Mouse (Mus musculus) heart, adult 2 months (tissue): Measurements from ENCODE around the gene Itgad.

Experiments
- CTCF ChIP-seq: fragments of 200-600 bp; IDR thresholded peaks from 2 replicates; pipeline ENCODE4 v1.8.1; 2022; ENCODE audit warnings: antibody characterized with exemption, mild to moderate bottlenecking, moderate library complexity
- EP300 ChIP-seq: fragments of 200-500 bp; IDR thresholded peaks from 2 replicates; pipeline ENCODE4 v1.6.1; 2011; ENCODE audit warnings: low read depth, low read length, control low read depth; ENCODE audit not compliant: insufficient read depth

DNA sequence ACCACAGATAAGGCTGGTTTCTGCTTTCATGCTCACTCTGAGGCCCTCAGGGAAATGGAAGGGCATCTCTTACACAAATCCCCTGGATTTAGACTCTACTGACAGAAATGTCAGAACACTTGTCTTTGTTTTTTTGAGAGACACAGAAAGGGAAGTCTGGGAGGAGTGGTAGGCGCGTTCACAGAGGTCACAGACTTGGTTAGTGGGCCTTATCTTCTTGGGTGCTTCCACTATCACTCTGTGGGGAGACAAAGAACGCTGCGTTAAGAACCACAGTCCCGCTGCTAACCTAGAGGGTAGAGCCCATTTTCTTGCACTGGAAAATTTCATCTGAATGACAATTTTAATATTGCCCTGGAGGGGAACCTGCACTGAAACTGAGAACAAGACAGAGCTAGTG lies 22.0 kb upstream of the Itgad start:
- TF ChIP-seq EP300 = no peak
- TF ChIP-seq CTCF = no peak
